Mouse (Mus musculus): ENCODE measurements at regions not wholly inside any gene's neighbourhood (a gene's known extent, or its start where the extent isn't known, plus 50 kb on each side); places are given as distances from the start of the nearest gene placed in this dataset.

GRCm38 (mm10) chr14:9492228-9492627, 826.2 kb upstream of the 4930452B06Rik start:
- in situ Hi-C loops (cut with MboI, MseI), result no loop called here

- in situ Hi-C loops (cut with MboI, MseI), result no loop called here
These were observed 822.5 kb upstream of the 4930452B06Rik start for GRCm38 (mm10) chr14:9488585-9488984.

GRCm38 (mm10) chr14:9478981-9479380, 812.9 kb upstream of the 4930452B06Rik start:
- in situ Hi-C loops (cut with MboI, MseI), result no loop called here

- in situ Hi-C loops (cut with MboI, MseI), result no loop called here
These were observed 809.1 kb upstream of the 4930452B06Rik start for GRCm38 (mm10) chr14:9475169-9475568.

- in situ Hi-C loops (cut with MboI, MseI), result no loop called here
These were observed 803.6 kb upstream of the 4930452B06Rik start for GRCm38 (mm10) chr14:9469686-9470085.

- in situ Hi-C loops (cut with MboI, MseI), result no loop called here
These were observed 802.6 kb upstream of the 4930452B06Rik start for GRCm38 (mm10) chr14:9468654-9469053.

- in situ Hi-C loops (cut with MboI, MseI), result no loop called here
These were observed 801.8 kb upstream of the 4930452B06Rik start for GRCm38 (mm10) chr14:9467690-9468458.

GRCm38 (mm10) chr14:9460006-9460405, 794.0 kb upstream of the 4930452B06Rik start:
- in situ Hi-C loops (cut with MboI, MseI), result no loop called here

- in situ Hi-C loops (cut with MboI, MseI), result no loop called here
These were observed 792.8 kb upstream of the 4930452B06Rik start for GRCm38 (mm10) chr14:9458856-9459255.

- in situ Hi-C loops (cut with MboI, MseI), result no loop called here
These were observed 791.9 kb upstream of the 4930452B06Rik start for GRCm38 (mm10) chr14:9457801-9458495.

- in situ Hi-C loops (cut with MboI, MseI), result no loop called here
These were observed 789.9 kb upstream of the 4930452B06Rik start for GRCm38 (mm10) chr14:9455986-9456385.

- in situ Hi-C loops (cut with MboI, MseI), result no loop called here
These were observed 783.9 kb upstream of the 4930452B06Rik start for GRCm38 (mm10) chr14:9449942-9450341.

GRCm38 (mm10) chr14:9437896-9438295, 771.9 kb upstream of the 4930452B06Rik start:
- in situ Hi-C loops (cut with MboI, MseI), result no loop called here

GRCm38 (mm10) chr14:9435136-9435535, 769.1 kb upstream of the 4930452B06Rik start:
- in situ Hi-C loops (cut with MboI, MseI), result no loop called here

- in situ Hi-C loops (cut with MboI, MseI), result no loop called here
These were observed 767.1 kb upstream of the 4930452B06Rik start for GRCm38 (mm10) chr14:9433081-9433590.

- in situ Hi-C loops (cut with MboI, MseI), result no loop called here
These were observed 765.8 kb upstream of the 4930452B06Rik start for GRCm38 (mm10) chr14:9431798-9432197.

- in situ Hi-C loops (cut with MboI, MseI), result no loop called here
These were observed 745.9 kb upstream of the 4930452B06Rik start for GRCm38 (mm10) chr14:9411822-9412403.

- in situ Hi-C loops (cut with MboI, MseI), result no loop called here
These were observed 737.6 kb upstream of the 4930452B06Rik start for GRCm38 (mm10) chr14:9403688-9404087.

GRCm38 (mm10) chr14:9400861-9401260, 734.8 kb upstream of the 4930452B06Rik start:
- in situ Hi-C loops (cut with MboI, MseI), result no loop called here

- in situ Hi-C loops (cut with MboI, MseI), result loop anchor here (10.0 kb wide), 1 partner anchor 1141 kb away; no protein-coding TSS in a partner anchor
These were observed 727.3 kb upstream of the 4930452B06Rik start for GRCm38 (mm10) chr14:9393271-9393771.

- in situ Hi-C loops (cut with MboI, MseI), result loop anchor here (10.0 kb wide), 1 partner anchor 1145 kb away; no protein-coding TSS in a partner anchor
These were observed 724.0 kb upstream of the 4930452B06Rik start for GRCm38 (mm10) chr14:9389878-9390536.

Measured in T-helper 2 cell (primary cell).